Mouse (Mus musculus) erythroblast, embryonic 14.5 days (primary cell): Measurements from ENCODE around the gene Phospho1.

Source experiments
- GATA1 ChIP-seq: IDR thresholded peaks from 2 replicates; pipeline ENCODE4 v1.6.1; 2012; ENCODE audit warnings: low read length, inconsistent platforms, mixed read lengths
- TAL1 ChIP-seq: IDR thresholded peaks from 3 replicates; pipeline ENCODE4 v1.6.1; 2012; ENCODE audit warnings: low read length, inconsistent platforms, mixed read lengths

DNA sequence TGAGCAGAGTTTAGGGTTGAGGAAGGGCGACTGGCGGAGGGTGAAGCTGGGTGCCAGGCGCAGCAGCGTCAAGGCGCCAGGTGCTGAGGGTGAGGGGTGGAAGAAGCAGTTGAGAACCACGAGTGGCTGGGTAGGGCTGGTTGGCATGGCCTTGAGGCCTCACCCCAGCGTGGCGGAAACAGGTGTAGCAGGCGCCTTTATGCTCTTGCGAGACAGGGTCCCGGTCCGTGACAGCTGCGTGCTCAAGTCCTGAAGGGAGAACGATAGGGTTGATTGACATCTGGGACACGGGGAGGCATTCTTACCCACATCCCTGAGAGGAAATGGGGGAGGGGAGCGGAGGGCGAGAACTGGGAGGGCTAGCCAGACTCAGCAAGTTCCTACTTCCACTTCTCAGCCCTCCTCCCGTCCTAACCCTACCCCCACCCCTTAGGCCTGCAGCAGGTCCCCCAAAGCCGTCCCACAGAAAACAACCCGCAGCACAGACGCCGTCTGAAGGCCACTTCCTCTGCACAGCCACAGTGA, 9.9 kb downstream of the Phospho1 start:
- TF ChIP-seq GATA1 (no peak), TAL1 (no peak)
